Mouse (Mus musculus): ENCODE results near the gene Tnik. TPM values are rescaled to one million over a fixed set of nuclear protein-coding genes. Genes with fewer than 3 reads are reported as not detected.

The Tnik gene
- polyA plus RNA-seq, 1 experiment from 2014 or later = 65.1 TPM

DNA sequence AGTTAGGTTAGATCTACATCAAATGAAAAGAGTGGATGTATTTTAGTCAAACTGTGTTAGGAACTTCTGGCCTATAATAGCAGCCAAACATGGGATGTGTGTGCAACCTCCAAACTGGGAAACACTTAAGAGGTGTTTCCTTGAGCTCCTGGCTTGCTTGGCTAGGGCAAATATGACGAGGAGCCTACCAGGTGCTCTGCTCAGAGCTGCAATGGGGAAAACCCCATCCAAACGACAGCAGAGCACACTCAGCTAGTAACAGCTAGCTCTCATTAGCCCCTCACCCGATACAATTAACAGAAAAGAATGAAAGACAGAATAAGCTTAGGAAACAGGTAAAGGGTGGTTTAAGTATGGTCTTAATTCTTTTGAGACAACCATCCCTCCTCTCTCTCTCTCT is 157.7 kb downstream of the Tnik start:
- WGBS = 67% methylated on average over 3 of the region's 3 CpGs
- ATAC-seq = no peak

GRCm38 (mm10) chr3:28421798-28422197 is 158.8 kb downstream of the Tnik start:
- H3K27me3 ChIP-seq (replicated peaks; ENCODE audit: control insufficient read depth, insufficient read depth, low read length) = no peaks in the 10 kb centered on the region
- 66% methylated on average over 6 of the region's 6 CpGs for WGBS
- no peak overlapping the region for H3K4me2 ChIP-seq (ENCODE audit: low read length)
- H3K4me1 ChIP-seq (ENCODE audit: control insufficient read depth, insufficient read depth, low read depth, low read length) = peaks cover 4% of the 10 kb centered on the region; the same call in 1 of the 2 replicates
- no peak overlapping the region for H3K4me3 ChIP-seq (ENCODE audit: low read length)
- no peaks in the 10 kb centered on the region for H3K36me3 ChIP-seq (ENCODE audit: control insufficient read depth, insufficient read depth, low read length)
- no peak overlapping the region for H3K27ac ChIP-seq (ENCODE audit: low read depth, low read length)
- H3K9ac ChIP-seq (ENCODE audit: low read depth, low read length) = no peak overlapping the region
- no peaks in the 10 kb centered on the region for H3K9me3 ChIP-seq (ENCODE audit: control insufficient read depth, low read length)
- no peak for ATAC-seq

More for the DNA sequence above, 157.7 kb downstream of the Tnik start:
- H3K9ac ChIP-seq (ENCODE audit: low read depth, low read length) = no peak overlapping the region
- H3K4me1 ChIP-seq (ENCODE audit: control insufficient read depth, insufficient read depth, low read depth, low read length) = peaks cover 11% of the 10 kb centered on the region
- no peak overlapping the region for H3K4me3 ChIP-seq (ENCODE audit: low read length)
- H3K9me3 ChIP-seq (ENCODE audit: control insufficient read depth, low read length) = no peaks in the 10 kb centered on the region
- no peak overlapping the region for H3K27ac ChIP-seq (ENCODE audit: low read depth, low read length)
- no peaks in the 10 kb centered on the region for H3K36me3 ChIP-seq (ENCODE audit: control insufficient read depth, insufficient read depth, low read length)
- no peak overlapping the region for H3K4me2 ChIP-seq (ENCODE audit: low read length)
- H3K27me3 ChIP-seq (replicated peaks; ENCODE audit: control insufficient read depth, insufficient read depth, low read length) = no peaks in the 10 kb centered on the region

- no peak for ATAC-seq
- WGBS = 95% methylated on average over 1 of the region's 1 CpGs
- Histone ChIP-seq H3K27ac (ENCODE audit: low read depth, low read length) (no peak overlapping the region), H3K27me3 (replicated peaks; ENCODE audit: control insufficient read depth, insufficient read depth, low read length) (no peaks in the 10 kb centered on the region), H3K4me3 (ENCODE audit: low read length) (no peak overlapping the region), H3K9ac (ENCODE audit: low read depth, low read length) (no peak overlapping the region), H3K4me1 (ENCODE audit: control insufficient read depth, insufficient read depth, low read depth, low read length) (peaks cover 4% of the 10 kb centered on the region; the same call in 1 of the 2 replicates), H3K9me3 (ENCODE audit: control insufficient read depth, low read length) (no peaks in the 10 kb centered on the region), H3K36me3 (ENCODE audit: control insufficient read depth, insufficient read depth, low read length) (no peaks in the 10 kb centered on the region), H3K4me2 (ENCODE audit: low read length) (no peak overlapping the region)
Measured at GRCm38 (mm10) chr3:28422221-28422620, 159.2 kb downstream of the Tnik start.

DNA sequence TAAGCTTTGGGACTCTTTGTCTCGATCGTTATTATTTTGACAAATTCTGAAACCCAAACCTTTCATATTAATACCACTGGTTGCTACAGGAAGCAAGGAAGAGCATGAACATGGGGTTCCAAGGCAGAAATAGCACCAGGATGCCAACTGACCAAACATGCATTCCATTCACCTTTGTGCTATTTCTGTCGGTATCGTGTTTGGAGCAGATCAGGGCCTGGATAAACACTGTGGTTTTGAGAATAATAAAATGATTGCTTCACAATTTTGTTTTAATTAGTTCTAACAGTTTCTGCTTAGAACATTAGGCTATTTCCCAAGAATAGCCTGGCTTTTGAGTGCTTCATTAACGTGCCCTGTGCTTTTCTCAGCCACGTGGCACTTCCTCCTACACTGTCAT is 162.9 kb downstream of the Tnik start:
- no peak overlapping the region for H3K27ac ChIP-seq (ENCODE audit: low read depth, low read length)
- H3K4me3 ChIP-seq (ENCODE audit: low read length) = no peak overlapping the region
- H3K36me3 ChIP-seq (ENCODE audit: control insufficient read depth, insufficient read depth, low read length) = no peaks in the 10 kb centered on the region
- peaks cover 4% of the 10 kb centered on the region; the same call in 1 of the 2 replicates for H3K4me1 ChIP-seq (ENCODE audit: control insufficient read depth, insufficient read depth, low read depth, low read length)
- no peak overlapping the region for H3K9ac ChIP-seq (ENCODE audit: low read depth, low read length)
- no peak for ATAC-seq
- H3K9me3 ChIP-seq (ENCODE audit: control insufficient read depth, low read length) = no peaks in the 10 kb centered on the region
- H3K4me2 ChIP-seq (ENCODE audit: low read length) = no peak overlapping the region
- no peaks in the 10 kb centered on the region for H3K27me3 ChIP-seq (replicated peaks; ENCODE audit: control insufficient read depth, insufficient read depth, low read length)
- 77% methylated on average over 6 of the region's 6 CpGs for WGBS

DNA sequence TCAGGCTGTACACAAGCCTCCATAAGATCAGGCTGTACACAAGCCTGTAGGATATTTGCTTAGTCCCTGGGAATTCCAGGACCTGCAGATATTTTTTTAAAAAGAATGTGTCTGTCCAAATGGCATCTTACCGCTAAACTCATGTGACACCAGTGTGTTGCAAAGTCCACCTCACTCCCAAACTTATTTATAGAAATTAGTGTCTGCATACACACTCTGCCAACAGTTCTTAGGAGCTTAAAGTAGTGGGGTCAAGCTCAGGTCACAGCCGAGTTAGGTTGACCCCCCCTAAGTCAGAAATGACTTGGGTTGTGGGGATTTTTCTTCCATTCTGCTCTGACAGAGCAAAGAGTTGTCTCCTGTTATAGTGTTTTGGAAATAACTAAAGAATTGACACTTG is 168.4 kb downstream of the Tnik start:
- WGBS = 94% methylated on average over 2 of the region's 2 CpGs
- no peak overlapping the region for H3K27ac ChIP-seq (ENCODE audit: low read depth, low read length)
- no peaks in the 10 kb centered on the region for H3K4me1 ChIP-seq (ENCODE audit: control insufficient read depth, insufficient read depth, low read depth, low read length)
- H3K36me3 ChIP-seq (ENCODE audit: control insufficient read depth, insufficient read depth, low read length) = no peaks in the 10 kb centered on the region
- H3K4me3 ChIP-seq (ENCODE audit: low read length) = no peak overlapping the region
- no peaks in the 10 kb centered on the region for H3K9me3 ChIP-seq (ENCODE audit: control insufficient read depth, low read length)
- H3K27me3 ChIP-seq (replicated peaks; ENCODE audit: control insufficient read depth, insufficient read depth, low read length) = no peaks in the 10 kb centered on the region
- no peak for ATAC-seq
- H3K4me2 ChIP-seq (ENCODE audit: low read length) = no peak overlapping the region
- no peak overlapping the region for H3K9ac ChIP-seq (ENCODE audit: low read depth, low read length)

DNA sequence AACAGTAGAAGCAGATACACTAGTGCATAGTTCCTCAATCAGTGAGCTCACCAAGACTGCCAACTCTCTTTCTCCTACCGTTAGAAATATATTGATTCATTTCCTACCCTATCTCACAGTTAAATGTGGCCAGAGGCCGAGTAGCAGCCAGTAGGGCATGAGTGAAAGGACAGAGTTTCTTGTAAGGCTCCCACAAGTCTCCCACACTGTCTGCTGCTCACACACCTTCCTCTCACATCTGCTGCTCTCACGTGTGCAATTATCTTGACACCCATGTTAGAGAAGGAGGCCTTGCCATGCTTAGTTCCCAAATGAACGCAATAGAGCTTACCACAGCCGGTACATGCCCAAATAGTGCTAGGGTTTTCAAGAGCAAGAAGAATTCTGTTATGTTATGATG is 169.3 kb downstream of the Tnik start:
- no peak for ATAC-seq
- 88% methylated on average over 5 of the region's 5 CpGs for WGBS

DNA sequence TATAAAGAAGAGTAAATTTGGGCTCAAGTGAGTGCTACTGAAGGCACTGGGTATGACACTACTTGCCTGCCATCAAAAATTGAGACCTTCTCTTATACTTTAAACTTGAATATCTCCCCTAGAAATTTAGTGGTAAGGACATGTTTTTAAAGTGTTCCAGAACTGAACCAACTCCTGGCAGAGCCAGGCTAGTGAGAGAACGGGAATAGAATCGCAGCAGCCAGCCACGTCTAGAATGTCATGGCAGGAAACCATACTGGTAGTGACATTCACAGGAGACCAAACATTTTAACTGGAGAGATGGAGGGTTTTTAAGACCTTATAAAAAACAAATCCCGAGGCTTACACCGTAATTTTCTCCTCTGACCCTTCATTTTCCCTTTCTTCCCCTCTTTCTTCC is 172.5 kb downstream of the Tnik start:
- no peaks in the 10 kb centered on the region for H3K36me3 ChIP-seq (ENCODE audit: control insufficient read depth, insufficient read depth, low read length)
- H3K27ac ChIP-seq (ENCODE audit: low read depth, low read length) = no peak overlapping the region
- no peaks in the 10 kb centered on the region for H3K27me3 ChIP-seq (replicated peaks; ENCODE audit: control insufficient read depth, insufficient read depth, low read length)
- 92% methylated on average over 5 of the region's 5 CpGs for WGBS
- H3K4me1 ChIP-seq (ENCODE audit: control insufficient read depth, insufficient read depth, low read depth, low read length) = no peaks in the 10 kb centered on the region
- H3K4me2 ChIP-seq (ENCODE audit: low read length) = no peak overlapping the region
- no peak overlapping the region for H3K9ac ChIP-seq (ENCODE audit: low read depth, low read length)
- H3K4me3 ChIP-seq (ENCODE audit: low read length) = no peak overlapping the region
- ATAC-seq = no peak
- H3K9me3 ChIP-seq (ENCODE audit: control insufficient read depth, low read length) = no peaks in the 10 kb centered on the region

More for the DNA sequence above, 169.3 kb downstream of the Tnik start:
- no peaks in the 10 kb centered on the region for H3K36me3 ChIP-seq (ENCODE audit: control insufficient read depth, insufficient read depth, low read length)
- H3K9ac ChIP-seq (ENCODE audit: low read depth, low read length) = no peak overlapping the region
- no peak overlapping the region for H3K27ac ChIP-seq (ENCODE audit: low read depth, low read length)
- H3K4me2 ChIP-seq (ENCODE audit: low read length) = no peak overlapping the region
- no peak overlapping the region for H3K4me3 ChIP-seq (ENCODE audit: low read length)
- H3K27me3 ChIP-seq (replicated peaks; ENCODE audit: control insufficient read depth, insufficient read depth, low read length) = no peaks in the 10 kb centered on the region
- H3K4me1 ChIP-seq (ENCODE audit: control insufficient read depth, insufficient read depth, low read depth, low read length) = no peaks in the 10 kb centered on the region
- H3K9me3 ChIP-seq (ENCODE audit: control insufficient read depth, low read length) = no peaks in the 10 kb centered on the region

DNA sequence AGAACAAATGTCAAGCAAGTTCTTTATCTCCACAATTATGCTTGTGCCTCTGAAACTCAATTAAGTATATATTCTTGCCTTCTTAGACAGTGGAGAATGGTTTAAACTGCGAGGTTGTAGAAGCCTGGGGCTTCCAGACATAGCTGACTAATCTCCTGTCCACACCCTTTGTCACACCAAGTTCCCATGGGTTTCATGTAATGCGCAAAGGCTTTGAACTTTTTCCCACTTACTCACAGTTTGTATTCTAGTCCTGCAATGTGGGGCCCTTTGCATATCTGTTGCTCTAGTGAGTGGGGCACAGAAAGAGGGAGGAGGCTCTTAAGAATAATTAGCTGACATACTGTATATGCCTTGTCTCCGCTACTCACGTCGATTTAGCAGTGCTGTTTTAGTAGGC is 174.4 kb downstream of the Tnik start:
- no peaks in the 10 kb centered on the region for H3K36me3 ChIP-seq (ENCODE audit: control insufficient read depth, insufficient read depth, low read length)
- H3K9me3 ChIP-seq (ENCODE audit: control insufficient read depth, low read length) = no peaks in the 10 kb centered on the region
- H3K4me3 ChIP-seq (ENCODE audit: low read length) = no peak overlapping the region
- no peak overlapping the region for H3K9ac ChIP-seq (ENCODE audit: low read depth, low read length)
- ATAC-seq = no peak
- H3K4me2 ChIP-seq (ENCODE audit: low read length) = no peak overlapping the region
- WGBS = 91% methylated on average over 5 of the region's 5 CpGs
- H3K4me1 ChIP-seq (ENCODE audit: control insufficient read depth, insufficient read depth, low read depth, low read length) = peaks cover 8% of the 10 kb centered on the region
- no peaks in the 10 kb centered on the region for H3K27me3 ChIP-seq (replicated peaks; ENCODE audit: control insufficient read depth, insufficient read depth, low read length)
- no peak overlapping the region for H3K27ac ChIP-seq (ENCODE audit: low read depth, low read length)

- Histone ChIP-seq H3K9me3 (ENCODE audit: control insufficient read depth, low read length) (no peaks in the 10 kb centered on the region), H3K36me3 (ENCODE audit: control insufficient read depth, insufficient read depth, low read length) (no peaks in the 10 kb centered on the region), H3K4me1 (ENCODE audit: control insufficient read depth, insufficient read depth, low read depth, low read length) (peaks cover 8% of the 10 kb centered on the region), H3K4me2 (ENCODE audit: low read length) (no peak overlapping the region), H3K9ac (ENCODE audit: low read depth, low read length) (no peak overlapping the region), H3K27ac (ENCODE audit: low read depth, low read length) (no peak overlapping the region), H3K27me3 (replicated peaks; ENCODE audit: control insufficient read depth, insufficient read depth, low read length) (no peaks in the 10 kb centered on the region), H3K4me3 (ENCODE audit: low read length) (no peak overlapping the region)
- WGBS = 50% methylated on average over 4 of the region's 4 CpGs
- no peak for ATAC-seq
Measured at GRCm38 (mm10) chr3:28441545-28441944, 178.5 kb downstream of the Tnik start.

DNA sequence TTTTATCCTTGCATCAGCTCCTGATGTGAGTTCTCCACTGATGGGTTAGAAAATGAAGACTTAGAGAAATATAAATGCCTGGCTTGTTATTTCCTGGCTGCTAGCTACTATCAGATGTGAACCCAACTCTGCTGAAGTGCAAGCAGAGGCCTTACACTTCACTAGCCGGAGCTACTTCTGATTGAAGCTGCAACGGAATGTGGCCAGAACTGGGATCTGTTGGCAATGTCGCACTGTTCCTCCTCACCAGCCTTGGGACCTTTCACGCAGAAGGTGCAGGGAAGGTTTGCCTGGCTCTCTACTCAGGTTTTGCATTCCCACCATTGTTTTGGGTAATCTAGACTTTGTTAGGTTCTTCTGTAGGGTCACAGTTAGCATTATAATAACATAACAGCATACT is 179.1 kb downstream of the Tnik start:
- ATAC-seq = no peak
- Histone ChIP-seq H3K4me1 (ENCODE audit: control insufficient read depth, insufficient read depth, low read depth, low read length) (peaks cover 8% of the 10 kb centered on the region), H3K9me3 (ENCODE audit: control insufficient read depth, low read length) (peaks cover 3% of the 10 kb centered on the region; the same call in 1 of the 2 replicates), H3K9ac (ENCODE audit: low read depth, low read length) (no peak overlapping the region), H3K27me3 (replicated peaks; ENCODE audit: control insufficient read depth, insufficient read depth, low read length) (no peaks in the 10 kb centered on the region), H3K36me3 (ENCODE audit: control insufficient read depth, insufficient read depth, low read length) (no peaks in the 10 kb centered on the region), H3K4me3 (ENCODE audit: low read length) (no peak overlapping the region), H3K4me2 (ENCODE audit: low read length) (no peak overlapping the region), H3K27ac (ENCODE audit: low read depth, low read length) (no peak overlapping the region)
- 79% methylated on average over 4 of the region's 4 CpGs for WGBS
